Mouse (Mus musculus) hindbrain, embryonic 15.5 days (tissue): ENCODE measurements at regions not wholly inside any gene's neighbourhood (a gene's known extent, or its start where the extent isn't known, plus 50 kb on each side); places are given as distances from the start of the nearest gene placed in this dataset.

Experiments
- ATAC-seq: fragments of 200-750 bp; cut with Nextera tagmentation; 2 replicates; pipeline ENCODE4 v1.8.0; 2017; ENCODE audit warnings: low read depth, moderate number of reproducible peaks, moderate TSS enrichment; ENCODE audit not compliant: low FRiP score
- H3K27ac ChIP-seq: fragments of 300-500 bp; sonication (generic); replicated peaks from 2 replicates; pipeline ENCODE4 v1.5.1; 2015; ENCODE audit warnings: mild to moderate bottlenecking, inconsistent platforms
- H3K27me3 ChIP-seq: fragments of 300-500 bp; sonication (generic); 2 replicates; pipeline ENCODE4 v1.6.1; 2015; ENCODE audit warnings: control low read depth, inconsistent platforms
- H3K36me3 ChIP-seq: fragments of 300-500 bp; sonication (generic); 2 replicates; pipeline ENCODE4 v1.6.1; 2015; ENCODE audit warnings: control low read depth, inconsistent platforms
- H3K4me1 ChIP-seq: fragments of 300-500 bp; sonication (generic); replicated peaks from 2 replicates; pipeline ENCODE4 v1.6.1; 2015; ENCODE audit warnings: control low read depth, inconsistent platforms
- H3K4me2 ChIP-seq: fragments of 300-500 bp; sonication (generic); 2 replicates; pipeline ENCODE4 v1.6.1; 2015; ENCODE audit warnings: moderate library complexity, mild to moderate bottlenecking, inconsistent platforms
- H3K4me3 ChIP-seq: fragments of 300-500 bp; sonication (generic); 2 replicates; pipeline ENCODE4 v1.5.1; 2015; ENCODE audit warnings: mild to moderate bottlenecking, inconsistent platforms
- H3K9ac ChIP-seq: fragments of 300-500 bp; sonication (generic); 2 replicates; pipeline ENCODE4 v1.6.1; 2015; ENCODE audit warnings: inconsistent platforms
- H3K9me3 ChIP-seq: fragments of 300-500 bp; sonication (generic); 2 replicates; pipeline ENCODE4 v1.6.1; 2016; ENCODE audit warnings: control low read depth, inconsistent platforms
- WGBS: fragments of 180-500 bp; shearing (Covaris S2); methylation state at CpG from one replicate; pipeline ENCODE4 v1.1.7; 2015; 5-methylcytosine and 5-hydroxymethylcytosine counted together

DNA sequence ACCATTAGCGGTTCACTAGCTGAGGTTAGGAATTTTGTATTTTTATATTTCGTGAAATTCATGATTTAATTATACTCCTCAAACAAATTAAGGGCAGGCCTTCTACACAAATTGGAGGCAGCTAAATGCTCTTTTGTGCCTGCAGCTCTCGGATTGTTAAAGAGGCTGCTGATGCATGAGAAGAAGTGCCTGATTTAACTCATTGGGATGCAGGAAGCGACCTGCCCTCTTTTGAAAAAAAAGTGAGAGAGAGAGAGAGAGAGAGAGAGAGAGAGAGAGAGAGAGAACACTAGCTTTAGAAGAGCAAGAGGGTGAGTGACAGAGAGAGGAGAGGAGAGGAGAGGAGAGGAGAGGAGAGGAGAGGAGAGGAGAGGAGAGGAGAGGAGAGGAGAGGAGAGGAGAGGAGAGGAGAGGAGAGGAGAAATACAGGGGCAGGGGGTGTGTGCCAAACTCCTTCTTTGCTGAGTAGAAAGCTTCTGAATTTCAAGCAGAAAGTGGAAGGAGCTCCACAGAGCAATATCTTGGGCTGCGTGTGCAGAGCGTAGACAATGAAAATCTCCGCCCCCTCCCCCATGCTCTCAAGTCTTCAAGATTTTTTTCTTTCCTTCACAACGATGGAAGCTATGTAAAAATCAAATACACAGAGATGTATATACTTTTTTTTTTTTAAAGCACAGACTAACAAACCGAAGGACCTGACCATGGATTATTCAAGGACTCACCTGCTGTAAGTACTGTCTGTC is 158.6 kb upstream of the Cypt12 start:
- peak overlapping the region; percentile 66 for H3K4me3 ChIP-seq
- H3K9me3 ChIP-seq = no peaks in the 10 kb centered on the region
- peak overlapping the region; percentile 82 for H3K9ac ChIP-seq
- H3K27ac ChIP-seq = peak overlapping the region; percentile 99
- WGBS = 1% methylated on average over 9 of the region's 9 CpGs
- peak; percentile 29 for ATAC-seq
- H3K4me1 ChIP-seq = peaks cover 24% of the 10 kb centered on the region
- H3K27me3 ChIP-seq = no peaks in the 10 kb centered on the region
- peak overlapping the region; percentile 98 for H3K4me2 ChIP-seq
- H3K36me3 ChIP-seq = no peaks in the 10 kb centered on the region

DNA sequence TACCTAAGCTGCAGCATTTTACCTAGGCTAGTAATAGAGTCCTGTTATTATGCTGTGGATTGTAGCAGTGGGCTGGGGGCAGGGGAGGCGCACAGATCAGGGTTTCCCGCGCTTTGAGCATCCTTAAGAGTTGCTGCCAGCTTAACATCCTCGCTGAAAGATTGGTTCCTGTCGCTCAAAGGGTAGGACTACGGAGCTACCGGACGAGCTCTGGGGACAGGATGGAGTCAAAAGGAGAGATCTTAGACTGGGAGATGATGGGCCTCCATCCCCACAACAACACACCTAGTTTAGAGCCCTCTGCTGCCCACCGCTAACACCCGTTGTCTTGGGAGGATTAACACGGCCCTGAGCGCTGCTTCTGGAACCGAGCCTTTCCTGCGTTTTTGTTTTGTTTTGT is 157.9 kb upstream of the Cypt12 start:
- peak overlapping the region; percentile 82 for H3K9ac ChIP-seq

DNA sequence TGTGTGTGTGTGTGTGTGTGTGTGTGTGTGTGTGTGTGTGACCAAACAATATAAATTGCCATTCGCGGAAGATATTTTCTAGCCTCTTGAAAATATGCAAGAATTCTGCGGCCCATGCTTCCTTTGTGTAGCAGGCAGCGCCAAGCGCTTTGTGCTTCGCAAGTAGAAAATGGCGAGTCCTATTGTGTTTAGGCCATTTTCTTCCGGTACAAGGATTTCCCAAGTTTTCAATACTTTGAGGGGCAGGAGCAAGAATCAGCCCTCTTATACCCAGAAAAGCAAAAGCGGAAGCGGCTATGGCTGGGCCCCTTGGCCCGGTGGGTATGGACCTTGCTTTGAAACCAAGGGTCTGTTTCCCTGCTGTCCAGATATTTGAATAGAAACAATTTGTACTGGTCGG is 157.4 kb upstream of the Cypt12 start:
- H3K27ac ChIP-seq = peak overlapping the region; percentile 99
- H3K9ac ChIP-seq = peak overlapping the region; percentile 82
- ATAC-seq = no peak
- H3K9me3 ChIP-seq = no peaks in the 10 kb centered on the region
- H3K36me3 ChIP-seq = no peaks in the 10 kb centered on the region
- peak overlapping the region; percentile 98 for H3K4me2 ChIP-seq
- H3K4me3 ChIP-seq = peak overlapping the region; percentile 66
- WGBS = 1% methylated on average over 12 of the region's 12 CpGs
- peaks cover 24% of the 10 kb centered on the region for H3K4me1 ChIP-seq
- no peaks in the 10 kb centered on the region for H3K27me3 ChIP-seq

More for the DNA sequence above, 157.9 kb upstream of the Cypt12 start:
- peak overlapping the region; percentile 99 for H3K27ac ChIP-seq
- WGBS = under 1% methylated on average over 14 of the region's 14 CpGs
- no peaks in the 10 kb centered on the region for H3K9me3 ChIP-seq
- no peaks in the 10 kb centered on the region for H3K36me3 ChIP-seq
- peaks cover 24% of the 10 kb centered on the region for H3K4me1 ChIP-seq
- peak overlapping the region; percentile 66 for H3K4me3 ChIP-seq
- H3K4me2 ChIP-seq = peak overlapping the region; percentile 98
- H3K27me3 ChIP-seq = no peaks in the 10 kb centered on the region
- no peak for ATAC-seq

DNA sequence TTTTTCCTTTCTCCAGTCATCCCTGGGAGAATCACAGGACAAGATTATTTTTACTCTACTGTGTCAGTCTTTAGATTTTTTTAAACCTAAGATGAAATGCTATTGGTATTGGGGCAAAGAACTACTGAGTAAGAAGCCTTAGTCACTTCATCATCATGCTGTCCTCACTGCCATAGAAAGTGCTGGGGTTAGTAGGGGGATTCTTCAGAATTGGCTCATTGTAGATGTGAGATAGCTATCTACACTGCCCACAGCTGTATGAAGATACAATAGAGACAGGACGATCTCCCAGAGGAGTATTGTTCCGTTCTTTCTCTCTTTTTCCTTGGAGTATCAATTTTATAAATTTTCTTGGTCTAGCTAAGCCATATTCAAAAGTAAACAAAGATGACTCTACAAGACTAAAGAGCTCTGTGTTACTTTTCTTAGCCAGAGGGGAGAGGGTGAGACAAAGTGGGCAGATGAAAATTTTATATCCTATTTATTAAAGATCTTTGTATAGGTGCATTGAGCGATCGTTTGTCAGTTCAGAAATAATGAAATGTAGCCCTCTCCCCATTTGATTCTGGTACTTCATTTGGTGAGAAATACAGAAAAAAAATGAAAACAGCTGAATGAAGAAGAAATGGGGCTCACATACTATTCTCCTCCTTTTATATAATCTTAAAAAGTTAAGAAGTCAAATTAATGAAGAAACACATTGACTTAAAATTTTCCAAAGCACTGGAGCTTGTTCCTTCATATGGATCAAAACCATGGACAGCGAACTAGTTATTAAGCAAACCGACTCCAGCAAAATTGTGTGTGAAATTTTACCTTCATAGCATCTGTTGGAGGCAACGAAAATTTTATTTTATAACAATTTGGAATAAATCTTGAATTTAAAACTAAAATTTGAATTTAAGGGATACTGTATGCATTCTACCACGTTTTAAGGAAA is 156.6 kb upstream of the Cypt12 start:
- peak overlapping the region; percentile 99 for H3K27ac ChIP-seq
- WGBS = 17% methylated on average over 8 of the region's 8 CpGs
- no peaks in the 10 kb centered on the region for H3K27me3 ChIP-seq
- H3K9ac ChIP-seq = peak overlapping the region; percentile 82
- no peaks in the 10 kb centered on the region for H3K9me3 ChIP-seq
- peak overlapping the region; percentile 98 for H3K4me2 ChIP-seq
- peaks cover 4% of the 10 kb centered on the region; the same call in 1 of the 2 replicates for H3K36me3 ChIP-seq
- peak overlapping the region; percentile 66 for H3K4me3 ChIP-seq
- ATAC-seq = no peak
- peaks cover 17% of the 10 kb centered on the region for H3K4me1 ChIP-seq

DNA sequence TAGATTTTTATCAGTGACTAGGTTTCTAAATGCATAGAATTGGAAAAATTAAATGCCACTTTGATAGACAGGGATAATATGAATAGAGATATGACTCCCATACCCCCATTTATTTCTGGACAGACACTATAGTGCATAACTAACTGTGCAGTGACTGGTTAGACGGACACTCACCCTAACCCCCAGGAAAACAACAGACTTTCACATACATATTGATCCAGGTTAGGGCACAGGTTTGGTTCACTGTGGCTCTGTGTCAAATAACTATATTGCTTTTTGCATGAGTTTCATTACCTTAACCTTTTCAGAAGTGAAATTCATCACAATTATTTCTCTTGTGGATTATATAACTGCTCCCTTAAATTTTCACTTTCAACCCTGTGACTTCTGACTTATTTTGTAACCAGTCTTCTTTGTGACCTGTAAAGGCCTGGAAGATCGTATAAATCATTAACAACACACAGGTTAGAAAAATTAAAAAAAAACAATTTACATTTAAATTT is 155.6 kb upstream of the Cypt12 start:
- Histone ChIP-seq H3K4me3 (peak overlapping the region; percentile 58), H3K9me3 (no peaks in the 10 kb centered on the region), H3K27me3 (no peaks in the 10 kb centered on the region), H3K9ac (peak overlapping the region; percentile 99), H3K36me3 (peaks cover 4% of the 10 kb centered on the region; the same call in 1 of the 2 replicates), H3K4me1 (peaks cover 15% of the 10 kb centered on the region; the same call in 1 of the 2 replicates), H3K4me2 (peak overlapping the region; percentile 90), H3K27ac (peak overlapping the region; percentile 99)
- ATAC-seq = no peak
- WGBS = 24% methylated on average over 2 of the region's 2 CpGs

DNA sequence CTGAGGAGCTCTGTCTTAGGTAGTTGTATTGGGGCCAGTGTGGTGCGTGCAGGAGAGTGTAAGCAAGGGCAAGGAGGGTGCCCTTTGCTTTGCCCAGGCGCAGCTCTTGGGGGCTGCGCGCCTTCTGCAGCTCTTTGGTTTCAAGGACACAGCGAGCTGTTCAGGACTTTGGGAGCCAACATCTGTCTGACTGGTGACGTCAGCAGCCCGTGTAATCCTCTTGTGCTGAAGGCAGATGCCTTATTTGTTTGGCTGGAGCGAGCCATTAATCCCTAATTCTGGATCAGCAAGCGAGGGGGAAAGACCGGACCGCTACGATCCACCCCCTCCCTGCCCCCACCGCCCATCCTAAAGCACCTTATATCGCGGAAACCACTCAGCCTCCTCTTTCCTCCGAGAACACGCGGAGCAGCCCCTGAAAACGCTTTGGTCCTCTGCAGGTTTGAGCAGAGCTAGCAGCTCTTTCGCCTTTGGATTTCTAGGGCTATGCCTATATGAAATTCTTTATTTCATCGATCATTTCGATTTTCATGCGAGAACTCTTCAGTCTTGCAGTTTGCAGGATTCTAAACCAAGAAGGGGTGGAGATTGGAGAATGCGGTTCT is 154.5 kb upstream of the Cypt12 start:
- H3K36me3 ChIP-seq = peaks cover 4% of the 10 kb centered on the region; the same call in 1 of the 2 replicates
- H3K27me3 ChIP-seq = no peaks in the 10 kb centered on the region
- H3K27ac ChIP-seq = peak overlapping the region; percentile 99
- peak overlapping the region; percentile 58 for H3K4me3 ChIP-seq
- peak overlapping the region; percentile 90 for H3K4me2 ChIP-seq
- H3K9me3 ChIP-seq = no peaks in the 10 kb centered on the region
- WGBS = under 1% methylated on average over 24 of the region's 24 CpGs
- peaks cover 5% of the 10 kb centered on the region; the same call in 1 of the 2 replicates for H3K4me1 ChIP-seq
- ATAC-seq = peak; percentile 79
- H3K9ac ChIP-seq = peak overlapping the region; percentile 99

DNA sequence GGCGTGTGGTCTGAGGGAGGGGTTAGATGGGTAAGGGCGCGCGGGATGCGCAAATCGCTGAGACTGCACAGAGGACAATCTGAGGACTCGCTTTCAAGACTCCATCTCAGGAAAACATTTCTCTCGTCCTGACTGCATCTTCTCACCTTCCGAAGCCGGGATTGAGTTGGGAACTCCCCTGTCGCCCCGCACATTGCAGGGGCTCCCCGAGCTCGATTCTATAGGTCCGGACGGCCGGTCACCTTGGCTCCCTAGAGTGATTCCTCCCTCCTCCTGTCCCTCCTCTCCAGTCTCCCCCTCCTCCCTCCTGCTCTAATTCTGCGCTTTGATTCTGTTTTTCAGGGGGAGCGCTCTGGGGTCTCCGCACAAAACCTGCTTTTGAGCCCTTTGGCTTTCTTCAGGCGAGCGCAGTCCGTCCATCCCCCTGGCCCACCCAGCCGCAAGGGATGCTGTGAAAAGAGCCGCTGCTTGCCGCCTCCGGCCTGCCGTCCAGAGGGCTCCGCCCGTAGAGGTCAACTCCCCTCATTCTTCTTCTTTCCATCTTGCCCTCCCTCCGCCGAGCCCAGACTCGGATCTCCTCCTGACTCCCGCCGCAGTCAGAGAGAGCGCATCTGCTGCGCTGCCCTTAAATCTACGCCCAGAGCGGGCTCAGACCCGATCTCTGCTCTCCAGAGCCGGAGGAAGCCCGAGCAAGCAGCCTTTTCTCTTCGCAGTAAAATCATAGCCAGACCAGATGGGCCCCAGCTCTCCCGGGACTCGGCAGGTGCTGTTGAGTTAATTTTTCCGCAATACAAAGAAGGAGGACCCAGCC is 153.8 kb upstream of the Cypt12 start:
- ATAC-seq = peak; percentile 65
- under 1% methylated on average over 46 of the region's 46 CpGs for WGBS
- Histone ChIP-seq H3K27ac (peak overlapping the region; percentile 99), H3K36me3 (peaks cover 4% of the 10 kb centered on the region; the same call in 1 of the 2 replicates), H3K4me2 (peak overlapping the region; percentile 90), H3K9ac (peak overlapping the region; percentile 99), H3K4me1 (0 out of 2 replicates have a peak, but pooled peaks cover 3% of the 10 kb centered on the region), H3K27me3 (no peaks in the 10 kb centered on the region), H3K9me3 (no peaks in the 10 kb centered on the region), H3K4me3 (peak overlapping the region; percentile 58)

DNA sequence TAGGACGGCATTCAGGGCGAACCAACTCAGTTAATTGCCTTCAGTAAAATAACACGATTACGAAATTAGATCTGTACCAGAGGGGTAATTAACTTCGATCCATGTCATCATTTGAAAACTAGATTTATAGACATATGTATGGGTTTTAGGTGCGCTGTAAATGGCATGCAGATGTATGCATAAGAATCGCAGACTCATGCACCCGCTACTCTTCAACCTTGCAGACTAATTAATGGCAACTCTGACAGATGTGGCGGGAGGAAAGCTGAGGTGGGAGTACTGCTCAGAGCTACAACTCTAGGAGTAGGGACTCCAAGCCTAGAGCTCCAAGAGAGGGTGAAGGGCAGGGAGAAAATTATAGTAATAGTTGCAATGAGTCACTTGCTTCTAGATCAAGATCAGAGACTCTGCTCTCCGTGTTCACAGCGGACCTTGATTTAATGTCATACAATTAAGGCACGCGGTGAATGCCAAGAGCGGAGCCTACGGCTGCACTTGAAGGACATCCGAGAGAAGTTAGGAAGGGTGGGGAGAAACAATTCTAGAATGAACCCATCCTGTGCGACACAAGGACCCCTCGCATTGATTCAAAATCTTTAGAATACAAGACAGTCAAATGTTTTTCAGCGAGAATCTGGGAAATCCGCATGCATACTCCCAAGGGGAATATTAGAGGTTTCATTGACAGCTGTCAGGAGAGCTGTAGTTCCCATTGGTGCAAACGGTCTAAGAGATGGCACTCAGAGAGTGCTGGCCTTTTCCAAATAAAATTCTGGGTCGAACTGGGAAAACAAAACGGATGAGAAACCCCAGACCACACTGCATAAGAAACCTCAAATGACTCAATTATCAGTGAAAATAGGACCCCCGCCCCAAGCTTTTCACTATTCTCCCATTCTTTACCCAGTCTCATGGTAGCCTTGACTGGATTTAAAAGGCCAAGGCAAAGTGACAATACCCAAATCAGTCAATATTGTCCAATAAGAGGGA is 152.6 kb upstream of the Cypt12 start:
- no peaks in the 10 kb centered on the region for H3K27me3 ChIP-seq
- H3K4me3 ChIP-seq = peak overlapping the region; percentile 58
- WGBS = 15% methylated on average over 24 of the region's 24 CpGs
- peaks cover 4% of the 10 kb centered on the region; the same call in 1 of the 2 replicates for H3K36me3 ChIP-seq
- H3K4me2 ChIP-seq = peak overlapping the region; percentile 90
- ATAC-seq = no peak
- no peaks in the 10 kb centered on the region for H3K9me3 ChIP-seq
- H3K27ac ChIP-seq = peak overlapping the region; percentile 99
- H3K4me1 ChIP-seq = 0 out of 2 replicates have a peak, but pooled peaks cover 3% of the 10 kb centered on the region
- H3K9ac ChIP-seq = peak overlapping the region; percentile 99

DNA sequence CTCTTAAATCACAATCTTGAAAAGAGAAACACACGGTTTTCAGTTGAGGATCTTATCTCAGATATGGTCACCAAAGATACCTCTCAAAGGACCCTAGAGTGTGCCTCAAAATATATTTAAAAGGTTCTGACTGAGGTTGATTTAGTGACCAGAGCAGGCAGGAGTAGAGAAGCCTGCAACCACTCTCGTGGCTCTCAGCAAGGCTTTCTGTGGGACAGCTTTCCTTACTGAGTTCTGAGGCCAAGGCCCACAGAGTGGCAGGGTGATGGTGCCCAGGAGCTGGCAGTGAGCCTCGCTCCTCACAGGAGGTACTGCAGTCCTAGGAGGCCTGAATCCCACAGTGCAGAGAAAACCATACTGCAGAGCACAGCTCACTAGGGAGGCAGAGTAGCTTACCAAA is 151.4 kb upstream of the Cypt12 start:
- Histone ChIP-seq H3K4me2 (peak overlapping the region; percentile 90), H3K9ac (peak overlapping the region; percentile 99), H3K9me3 (no peaks in the 10 kb centered on the region), H3K27ac (peak overlapping the region; percentile 99), H3K4me1 (0 out of 2 replicates have a peak, but pooled peaks cover 5% of the 10 kb centered on the region), H3K36me3 (peaks cover 4% of the 10 kb centered on the region; the same call in 1 of the 2 replicates), H3K4me3 (peak overlapping the region; percentile 58), H3K27me3 (no peaks in the 10 kb centered on the region)
- ATAC-seq = peak; percentile 16; the same call in 1 of the 2 replicates
- WGBS = 20% methylated on average over 3 of the region's 3 CpGs

DNA sequence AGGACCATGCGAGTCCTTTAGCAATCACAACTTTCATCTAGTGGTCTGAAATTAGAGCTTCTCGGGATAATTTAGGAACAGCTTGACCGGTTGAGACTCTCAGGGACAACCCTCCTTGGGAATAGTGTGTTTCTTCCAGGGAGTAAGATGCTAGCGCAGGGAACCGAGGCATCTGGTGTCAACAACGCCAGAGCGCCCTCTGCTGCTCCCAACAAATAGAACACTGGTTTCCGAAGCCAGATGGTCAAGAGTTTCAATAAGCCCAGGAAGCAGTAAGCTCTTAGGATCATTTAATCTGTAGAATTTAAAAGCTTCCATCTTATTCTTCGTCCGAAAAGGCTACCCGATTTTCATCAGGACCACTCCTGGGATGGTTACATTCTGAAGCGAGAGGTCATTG is 149.8 kb upstream of the Cypt12 start:
- Histone ChIP-seq H3K4me2 (peak overlapping the region; percentile 90), H3K9me3 (no peaks in the 10 kb centered on the region), H3K4me3 (peak overlapping the region; percentile 28), H3K27ac (peak overlapping the region; percentile 82), H3K27me3 (no peaks in the 10 kb centered on the region), H3K4me1 (0 out of 2 replicates have a peak, but pooled peaks cover 5% of the 10 kb centered on the region), H3K36me3 (peaks cover 4% of the 10 kb centered on the region; the same call in 1 of the 2 replicates), H3K9ac (peak overlapping the region; percentile 36; the same call in 1 of the 2 replicates)
- ATAC-seq = no peak
- WGBS = 6% methylated on average over 12 of the region's 12 CpGs
